ENCODE assay signal across 8 mouse cellular contexts in genomic region chr7:105786506-105787284, GRCm38 (mm10). TPM values are rescaled to one million over a fixed set of nuclear protein-coding genes. Genes with fewer than 3 reads are reported as not detected.
A peak's percentile ranks its signal among the peaks of the same experiment; 100 is the strongest.
DNase-seq lines count a peak whose midpoint lies in the region; ATAC-seq and TF ChIP-seq lines count a peak whose summit lies in the region.

No protein-coding gene starts in this region.

- DNase-seq in layer of hippocampus, adult 2 months (ENCODE audit: low spot score in 2 of 2), result no peak
- no peak for DNase-seq in layer of hippocampus, adult 9-11 months
- peak; percentile 38 for DNase-seq in limb, embryonic 11.5 days (ENCODE audit: low spot score)
- no peak for DNase-seq in frontal cortex, postnatal 10 days (ENCODE audit: low spot score in 2 of 2)
- DNase-seq in left cerebral cortex, adult 8-10 months (ENCODE audit: low spot score in 2 of 2), result no peak
- DNase-seq in ovary, postnatal 36 days (ENCODE audit: low spot score), result no peak

- H3K9ac ChIP-seq in limb, embryonic 11.5 days (ENCODE audit: low read length), result peak overlapping the region; percentile 93
- peak overlapping the region; percentile 92 for H3K9ac ChIP-seq in neural tube, embryonic 15.5 days (replicated peaks)

- peak overlapping the region; percentile 70 for H3K4me2 ChIP-seq in limb, embryonic 11.5 days (ENCODE audit: low read depth, severe bottlenecking)
- peak overlapping the region; percentile 78 for H3K4me2 ChIP-seq in neural tube, embryonic 15.5 days

- peak overlapping the region; percentile 64 for H3K4me3 ChIP-seq in layer of hippocampus, adult 2 months
- H3K4me3 ChIP-seq in embryonic fibroblast, embryonic 13.5 days (ENCODE audit: insufficient read depth, low read length), result peak overlapping the region; percentile 49
- peak overlapping the region; percentile 76 for H3K4me3 ChIP-seq in limb, embryonic 11.5 days (ENCODE audit: low read depth, low read length)
- H3K4me3 ChIP-seq in neural tube, embryonic 15.5 days (replicated peaks), result peak overlapping the region; percentile 73

- H3K27ac ChIP-seq in layer of hippocampus, adult 2 months, result peak overlapping the region; percentile 73; the same call in 1 of the 2 replicates
- H3K27ac ChIP-seq in embryonic fibroblast, embryonic 13.5 days (ENCODE audit: insufficient read depth, low read length), result no peak overlapping the region
- H3K27ac ChIP-seq in limb, embryonic 11.5 days (replicated peaks; ENCODE audit: low read depth, low read length), result peak overlapping the region; percentile 76
- peak overlapping the region; percentile 95 for H3K27ac ChIP-seq in neural tube, embryonic 15.5 days (replicated peaks)

- H3K4me1 ChIP-seq in embryonic fibroblast, embryonic 13.5 days (ENCODE audit: control insufficient read depth, insufficient read depth, low read length), result peaks cover 19% of the 10 kb centered on the region
- peaks cover 20% of the 10 kb centered on the region for H3K4me1 ChIP-seq in limb, embryonic 11.5 days (ENCODE audit: control insufficient read depth, insufficient read depth, low read length)
- peaks cover 50% of the 10 kb centered on the region for H3K4me1 ChIP-seq in neural tube, embryonic 15.5 days

- no peaks in the 10 kb centered on the region; the same call in 1 of the 2 replicates for H3K36me3 ChIP-seq in limb, embryonic 11.5 days (ENCODE audit: control insufficient read depth, insufficient read depth, low read length)
- peaks cover 11% of the 10 kb centered on the region for H3K36me3 ChIP-seq in neural tube, embryonic 15.5 days

- TF ChIP-seq CTCF in layer of hippocampus, adult 2 months (conservative IDR thresholded peaks at IDR 0.05), result no peak
- no peak for TF ChIP-seq CTCF in embryonic fibroblast, embryonic 13.5 days (IDR thresholded peaks at IDR 0.05; ENCODE audit: borderline replicate concordance, insufficient read depth, low read length)

- no peaks in the 10 kb centered on the region for H3K9me3 ChIP-seq in limb, embryonic 11.5 days (ENCODE audit: control insufficient read depth, low read length)
- no peaks in the 10 kb centered on the region for H3K9me3 ChIP-seq in neural tube, embryonic 15.5 days (replicated peaks)

- 5% methylated on average over 20 of the region's 20 CpGs for WGBS in limb, embryonic 11.5 days
- 3% methylated on average over 20 of the region's 20 CpGs for WGBS in neural tube, embryonic 15.5 days

- peak; percentile 71 for ATAC-seq in limb, embryonic 11.5 days (ENCODE audit: insufficient number of reproducible peaks, low FRiP score, low TSS enrichment, low read depth)
- ATAC-seq in neural tube, embryonic 15.5 days (ENCODE audit: low FRiP score), result peak; percentile 81

- TF ChIP-seq POLR2A in embryonic fibroblast, embryonic 13.5 days (IDR thresholded peaks at IDR 0.05; ENCODE audit: low read depth, low read length), result 0 out of 2 replicates have a peak, but pooled peaks have one; percentile 21

- H3K27me3 ChIP-seq in limb, embryonic 11.5 days (ENCODE audit: control insufficient read depth, insufficient read depth, low read length), result no peaks in the 10 kb centered on the region
- H3K27me3 ChIP-seq in neural tube, embryonic 15.5 days (replicated peaks), result no peaks in the 10 kb centered on the region

RNA-seq across cellular contexts. Expression of gene Dchs1, which starts 0.8 kb away (rescaled TPM):
- 10 to 100 TPM; 14.1 to 15.1 TPM for total RNA-seq in layer of hippocampus, adult 2 months (2021)
- polyA plus RNA-seq in embryonic fibroblast, embryonic 13.5 days (2011; ENCODE audit: insufficient read length, low read depth, missing spikeins), result 12.8 and 28.6 TPM in 2 replicates
- 22.8 and 25.5 TPM in 2 replicates for polyA plus RNA-seq in limb, embryonic 11.5 days (2014; fragmentation: Nextera tagmentation; extraction: Ambion mirVana)
- 10.0 and 10.8 TPM in 2 replicates for polyA plus RNA-seq in neural tube, embryonic 15.5 days (2015; fragmentation: Nextera tagmentation; extraction: Ambion mirVana)
- 10 to 100 TPM in 1 of 4 experiments, 1 to 10 TPM in 3; 9.1 to 10.2 (median 9.5) TPM for total RNA-seq in left cerebral cortex, adult 8-10 months (2022)

RNA-seq across cellular contexts. Expression of gene Mrpl17, which starts 24.2 kb away (rescaled TPM):
- total RNA-seq in layer of hippocampus, adult 2 months (2021), result 100 to 1,000 TPM; 104 to 108 TPM
- polyA plus RNA-seq in embryonic fibroblast, embryonic 13.5 days (2011; ENCODE audit: insufficient read length, low read depth, missing spikeins), result 129 and 140 TPM in 2 replicates
- polyA plus RNA-seq in limb, embryonic 11.5 days (2014; fragmentation: Nextera tagmentation; extraction: Ambion mirVana), result 319 and 328 TPM in 2 replicates
- 189 and 232 TPM in 2 replicates for polyA plus RNA-seq in neural tube, embryonic 15.5 days (2015; fragmentation: Nextera tagmentation; extraction: Ambion mirVana)
- 100 to 1,000 TPM in 3 of 4 experiments, 10 to 100 TPM in 1; 89.9 to 106 (median 102) TPM for total RNA-seq in left cerebral cortex, adult 8-10 months (2022)

RNA-seq across cellular contexts. Expression of gene Tpp1, which starts 34.7 kb away (rescaled TPM):
- 10 to 100 TPM; 73.2 to 73.4 TPM for total RNA-seq in layer of hippocampus, adult 2 months (2021)
- 200 and 265 TPM in 2 replicates for polyA plus RNA-seq in embryonic fibroblast, embryonic 13.5 days (2011; ENCODE audit: insufficient read length, low read depth, missing spikeins)
- 35.9 and 41.7 TPM in 2 replicates for polyA plus RNA-seq in limb, embryonic 11.5 days (2014; fragmentation: Nextera tagmentation; extraction: Ambion mirVana)
- polyA plus RNA-seq in neural tube, embryonic 15.5 days (2015; fragmentation: Nextera tagmentation; extraction: Ambion mirVana), result 41.4 and 50.2 TPM in 2 replicates
- total RNA-seq in left cerebral cortex, adult 8-10 months (2022), result 10 to 100 TPM; 62.2 to 81.2 (median 67.1) TPM

RNA-seq across cellular contexts. Expression of gene Taf10, which starts 42.5 kb away (rescaled TPM):
- 100 to 1,000 TPM; 112 to 120 TPM for total RNA-seq in layer of hippocampus, adult 2 months (2021)
- polyA plus RNA-seq in embryonic fibroblast, embryonic 13.5 days (2011; ENCODE audit: insufficient read length, low read depth, missing spikeins), result 146 and 155 TPM in 2 replicates
- polyA plus RNA-seq in limb, embryonic 11.5 days (2014; fragmentation: Nextera tagmentation; extraction: Ambion mirVana), result 166 and 179 TPM in 2 replicates
- 101 and 102 TPM in 2 replicates for polyA plus RNA-seq in neural tube, embryonic 15.5 days (2015; fragmentation: Nextera tagmentation; extraction: Ambion mirVana)
- 100 to 1,000 TPM in 3 of 4 experiments, 10 to 100 TPM in 1; 97.4 to 118 (median 113) TPM for total RNA-seq in left cerebral cortex, adult 8-10 months (2022)

RNA-seq across cellular contexts. Expression of gene Rrp8, which starts 49.5 kb away (rescaled TPM):
- 10 to 100 TPM in 1 of 2 experiments, 1 to 10 TPM in 1; 8.9 to 14.3 TPM for total RNA-seq in layer of hippocampus, adult 2 months (2021)
- 46.0 and 47.7 TPM in 2 replicates for polyA plus RNA-seq in embryonic fibroblast, embryonic 13.5 days (2011; ENCODE audit: insufficient read length, low read depth, missing spikeins)
- 48.4 and 50.6 TPM in 2 replicates for polyA plus RNA-seq in limb, embryonic 11.5 days (2014; fragmentation: Nextera tagmentation; extraction: Ambion mirVana)
- 27.8 and 28.8 TPM in 2 replicates for polyA plus RNA-seq in neural tube, embryonic 15.5 days (2015; fragmentation: Nextera tagmentation; extraction: Ambion mirVana)
- 10 to 100 TPM; 12.5 to 15.5 (median 13.8) TPM for total RNA-seq in left cerebral cortex, adult 8-10 months (2022)
